In genomic region chr5:124215647-124216046, GRCm38 (mm10) we compare ENCODE assay signal across 10 mouse cellular contexts. TPM values are rescaled to one million over a fixed set of nuclear protein-coding genes. Genes with fewer than 3 reads are reported as not detected.
DNase-seq lines count a peak whose midpoint lies in the region; ATAC-seq and TF ChIP-seq lines count a peak whose summit lies in the region.
"Had no signal": no experiment of that assay in that cellular context is flagged by ENCODE, and none has a peak within 500 bp of the region (broad histone marks: within the 10 kb centered on the region; RNA-seq: fewer than 3 reads in every experiment).

No protein-coding gene starts in this region.

- peak overlapping the region; percentile 28 for H3K9ac ChIP-seq in heart, embryonic 16.5 days (ENCODE audit: low read length)

- intact Hi-C loops in heart, postnatal 10 days (cut with DNase I) = loop anchor here (2.0 kb wide), 1 partner anchor 33 kb away; the partner anchor contains the start of gene Pitpnm2

- ATAC-seq in heart, embryonic 16.5 days (replicated peaks; ENCODE audit: extremely low read depth, insufficient read depth, low FRiP score) = no peak

- no peak overlapping the region for H3K4me3 ChIP-seq in heart, embryonic 16.5 days (ENCODE audit: low read length)
- no peak overlapping the region for H3K4me3 ChIP-seq in layer of hippocampus, adult 2 months
- no peak overlapping the region for H3K4me3 ChIP-seq in cerebellum, adult 2 months (replicated peaks; ENCODE audit: insufficient read depth, low read depth, low read length)

- no peak for TF ChIP-seq CTCF in layer of hippocampus, adult 2 months (conservative IDR thresholded peaks at IDR 0.05)
- no peak for TF ChIP-seq CTCF in cerebellum, adult 2 months (IDR thresholded peaks at IDR 0.05; ENCODE audit: borderline replicate concordance, insufficient read depth, low read depth, low read length)

- no peak for TF ChIP-seq POLR2A in cerebellum, adult 2 months (IDR thresholded peaks at IDR 0.05; ENCODE audit: borderline replicate concordance, insufficient read depth, low read length)

- peak overlapping the region; percentile 98 for H3K27ac ChIP-seq in heart, embryonic 16.5 days (ENCODE audit: low read length)
- H3K27ac ChIP-seq in layer of hippocampus, adult 2 months = peak overlapping the region; percentile 98
- H3K27ac ChIP-seq in cerebellum, adult 2 months (ENCODE audit: insufficient read depth, low read length) = no peak overlapping the region

- H3K27me3 ChIP-seq in heart, embryonic 16.5 days (ENCODE audit: control insufficient read depth, insufficient read depth, low read length) = no peaks in the 10 kb centered on the region
- H3K27me3 ChIP-seq in cerebellum, adult 2 months (ENCODE audit: control insufficient read depth, insufficient read depth, low read length) = no peaks in the 10 kb centered on the region
- H3K27me3 ChIP-seq: CH12.LX had no signal

- no peak for DNase-seq in heart, postnatal 10 days
- no peak for DNase-seq in layer of hippocampus, adult 2 months (ENCODE audit: low spot score in 2 of 2)
- DNase-seq in layer of hippocampus, adult 9-11 months = no peak
- peak; percentile 33 for DNase-seq in thymus, postnatal 14 days
- no peak for DNase-seq in thymus, postnatal 4 days
- DNase-seq in cerebellum, adult 2 months = no peak
- DNase-seq: adrenal gland, postnatal 10 days; embryo, embryonic 11 days had no signal

- H3K4me1 ChIP-seq in heart, embryonic 16.5 days (ENCODE audit: control insufficient read depth, insufficient read depth, low read length) = peaks cover 89% of the 10 kb centered on the region
- peaks cover 29% of the 10 kb centered on the region for H3K4me1 ChIP-seq in cerebellum, adult 2 months (ENCODE audit: control insufficient read depth, insufficient read depth, low read length)

- no peak overlapping the region for H3K4me2 ChIP-seq in heart, embryonic 16.5 days (ENCODE audit: low read depth, low read length)

- H3K36me3 ChIP-seq in heart, embryonic 16.5 days (ENCODE audit: control insufficient read depth, insufficient read depth) = peaks cover 5% of the 10 kb centered on the region; the same call in 1 of the 2 replicates

- 73% methylated on average over 10 of the region's 10 CpGs for WGBS in heart, embryonic 16.5 days
- 73% methylated on average over 10 of the region's 10 CpGs for WGBS in cerebellum, adult 2 months

- no peaks in the 10 kb centered on the region for H3K9me3 ChIP-seq in heart, embryonic 16.5 days (replicated peaks; ENCODE audit: control insufficient read depth, low read length)

RNA-seq across cellular contexts. Expression of gene Pitpnm2, which starts 33.9 kb away (rescaled TPM):
- 6.9 and 7.3 TPM in 2 replicates for polyA plus RNA-seq in heart, embryonic 16.5 days (2015; fragmentation: Nextera tagmentation; extraction: Ambion mirVana)
- 10 to 100 TPM; 54.2 to 58.3 TPM for total RNA-seq in heart, postnatal 10 days (2021)
- 100 to 1,000 TPM; 379 to 394 TPM for total RNA-seq in layer of hippocampus, adult 2 months (2021)
- 54.2 and 64.2 TPM in 2 replicates for polyA plus RNA-seq in cerebellum, adult 2 months (2012; rRNA removed)

Comparison
In these comparisons a context has a peak if more than half of its experiments do, and no peak if none do; other contexts are left out.
1. RNA of gene Pitpnm2, which starts 33.9 kb away (total RNA-seq): 379 to 394 TPM in layer of hippocampus, adult 2 months; 54.2 to 58.3 TPM in heart, postnatal 10 days; every median in the first group is over 4 times any median in the second.